Mouse (Mus musculus) erythroblast, embryonic 14.5 days (primary cell): Measurements from ENCODE around the gene Yod1. TPM values are rescaled to one million over a fixed set of nuclear protein-coding genes. Genes with fewer than 3 reads are reported as not detected.

Source experiments
- H3K27me3 ChIP-seq: 2 replicates; pipeline ENCODE4 v1.6.1; 2012; ENCODE audit warnings: inconsistent platforms; ENCODE audit not compliant: control insufficient read depth
- H3K36me3 ChIP-seq: 2 replicates; pipeline ENCODE4 v1.6.1; 2012; ENCODE audit warnings: mild to moderate bottlenecking, inconsistent platforms; ENCODE audit not compliant: control insufficient read depth
- H3K4me1 ChIP-seq: 2 replicates; pipeline ENCODE4 v1.6.1; 2012; ENCODE audit warnings: inconsistent platforms; ENCODE audit not compliant: control insufficient read depth
- H3K4me3 ChIP-seq: replicated peaks from 2 replicates; pipeline ENCODE3; 2012; ENCODE audit warnings: moderate library complexity, mild to moderate bottlenecking, inconsistent platforms
- H3K9me3 ChIP-seq: 2 replicates; pipeline ENCODE4 v1.6.1; 2012; ENCODE audit warnings: low read length, inconsistent platforms, mixed read lengths; ENCODE audit not compliant: control insufficient read depth
- GATA1 ChIP-seq: IDR thresholded peaks from 2 replicates; pipeline ENCODE4 v1.6.1; 2012; ENCODE audit warnings: low read length, inconsistent platforms, mixed read lengths
- TAL1 ChIP-seq: IDR thresholded peaks from 3 replicates; pipeline ENCODE4 v1.6.1; 2012; ENCODE audit warnings: low read length, inconsistent platforms, mixed read lengths
- polyA plus RNA-seq: library from polyadenylated mRNA; stranded (reverse); fragments of >175 nt; gene quantifications from 2 replicates; pipeline ENCODE4 v1.2.3, GENCODE M21; 2012

Yod1 gene
- polyA plus RNA-seq, 1 experiment = 0.58 TPM

GRCm38 (mm10) chr1:130710283-130711080 lies 6.6 kb upstream of the Yod1 start:
- peaks cover 91% of the 10 kb centered on the region for H3K36me3 ChIP-seq
- H3K4me1 ChIP-seq = peaks cover 36% of the 10 kb centered on the region
- TF ChIP-seq TAL1 (no peak), GATA1 (no peak)
- no peak overlapping the region for H3K4me3 ChIP-seq
- no peaks in the 10 kb centered on the region for H3K9me3 ChIP-seq
- no peaks in the 10 kb centered on the region for H3K27me3 ChIP-seq

GRCm38 (mm10) chr1:130714046-130714445 lies 3.1 kb upstream of the Yod1 start:
- Histone ChIP-seq H3K9me3 (no peaks in the 10 kb centered on the region), H3K36me3 (peaks cover 65% of the 10 kb centered on the region), H3K27me3 (no peaks in the 10 kb centered on the region), H3K4me1 (peaks cover 50% of the 10 kb centered on the region), H3K4me3 (peak overlapping the region; percentile 99)
- TF ChIP-seq TAL1 (no peak), GATA1 (no peak)

DNA sequence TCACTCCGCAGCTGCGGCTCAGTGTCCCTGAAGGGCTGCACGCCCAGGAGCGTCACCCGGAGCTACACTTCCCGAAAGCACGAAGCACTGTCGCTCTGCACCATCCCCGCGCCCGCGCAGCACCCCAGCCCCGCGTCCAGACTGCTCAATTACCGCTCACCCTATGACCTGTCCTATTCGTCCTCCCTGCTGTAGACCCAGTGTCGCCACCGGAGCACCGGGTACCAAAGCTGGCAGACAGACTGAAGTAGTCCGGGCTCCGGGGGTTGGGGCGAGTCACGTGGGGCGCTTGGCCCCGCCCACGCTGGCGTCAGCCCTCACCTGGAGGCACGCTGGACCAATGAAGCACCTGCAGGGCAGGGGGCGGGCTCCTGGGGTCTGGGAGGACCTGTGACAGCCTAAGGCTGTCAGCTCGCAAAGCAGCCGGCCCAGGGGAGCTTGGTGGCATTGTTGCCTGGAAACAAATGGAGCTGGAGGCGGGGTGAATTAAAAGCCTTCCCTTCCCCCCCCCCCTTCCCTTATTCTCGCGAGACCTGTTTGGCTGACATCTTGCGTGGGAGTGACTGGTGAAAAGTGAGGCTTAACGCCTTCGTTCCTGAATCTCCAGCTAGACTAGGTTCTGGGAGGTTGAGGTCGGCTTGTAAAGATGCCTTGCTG lies 1.4 kb upstream of the Yod1 start, which contains the start of gene Gm29427:
Gm29427 (minus strand) TSS at position 239 of the 657 bp plus-strand sequence.
- Histone ChIP-seq H3K4me3 (peak within 1 kb of the TSS; percentile 99), H3K36me3 (peaks cover 65% of the 10 kb centered on the region), H3K4me1 (peaks cover 63% of the 10 kb centered on the region), H3K27me3 (no peaks in the 10 kb centered on the region), H3K9me3 (no peaks in the 10 kb centered on the region)
- TF ChIP-seq GATA1 (no peak), TAL1 (no peak)

- Histone ChIP-seq H3K9me3 (no peaks in the 10 kb centered on the region), H3K36me3 (peaks cover 65% of the 10 kb centered on the region), H3K27me3 (no peaks in the 10 kb centered on the region), H3K4me3 (peak overlapping the region; percentile 99), H3K4me1 (peaks cover 67% of the 10 kb centered on the region)
- TF ChIP-seq TAL1 = no peak
- no peak for TF ChIP-seq GATA1
These were observed 962 bp upstream of the Yod1 start for GRCm38 (mm10) chr1:130716218-130716512.

- Histone ChIP-seq H3K27me3 (no peaks in the 10 kb centered on the region), H3K9me3 (no peaks in the 10 kb centered on the region), H3K4me1 (peaks cover 67% of the 10 kb centered on the region), H3K36me3 (peaks cover 64% of the 10 kb centered on the region), H3K4me3 (peak overlapping the region; percentile 99)
- TF ChIP-seq TAL1 (no peak), GATA1 (no peak)
These were observed 425 bp upstream of the Yod1 start for GRCm38 (mm10) chr1:130716513-130717290.

DNA sequence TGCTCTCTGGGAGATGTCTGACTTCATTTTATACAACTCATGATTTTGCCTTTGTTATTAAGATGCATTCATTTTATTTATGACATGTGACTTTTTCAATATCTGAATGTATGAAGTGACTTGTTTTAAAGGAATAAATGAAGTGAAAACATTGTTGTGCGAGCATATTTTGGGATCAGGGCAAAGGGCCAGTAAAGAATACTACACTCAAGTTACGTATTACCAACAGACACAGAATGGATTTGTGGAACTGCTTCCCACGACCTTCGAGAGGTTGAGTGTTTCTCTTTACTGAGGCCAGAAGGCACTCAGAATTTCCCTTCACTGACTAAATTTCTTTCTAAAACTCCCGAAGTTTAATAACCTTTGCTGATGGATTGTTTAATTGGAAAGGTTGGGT lies 7.1 kb downstream of the Yod1 start:
- Histone ChIP-seq H3K4me3 (no peak overlapping the region), H3K4me1 (peaks cover 42% of the 10 kb centered on the region), H3K36me3 (peaks cover 85% of the 10 kb centered on the region), H3K27me3 (no peaks in the 10 kb centered on the region), H3K9me3 (no peaks in the 10 kb centered on the region)
- TF ChIP-seq TAL1 (no peak), GATA1 (no peak)

- Histone ChIP-seq H3K9me3 (no peaks in the 10 kb centered on the region), H3K4me1 (peaks cover 43% of the 10 kb centered on the region), H3K36me3 (peaks cover 77% of the 10 kb centered on the region), H3K4me3 (no peak overlapping the region), H3K27me3 (no peaks in the 10 kb centered on the region)
- TF ChIP-seq GATA1 (no peak), TAL1 (no peak)
These were observed 9.3 kb downstream of the Yod1 start for GRCm38 (mm10) chr1:130726396-130726795.

- TF ChIP-seq GATA1 = no peak
- peaks cover 56% of the 10 kb centered on the region for H3K4me1 ChIP-seq
- no peaks in the 10 kb centered on the region for H3K9me3 ChIP-seq
- H3K36me3 ChIP-seq = peaks cover 63% of the 10 kb centered on the region
- no peak overlapping the region for H3K4me3 ChIP-seq
- H3K27me3 ChIP-seq = no peaks in the 10 kb centered on the region
These were observed 10.9 kb downstream of the Yod1 start for GRCm38 (mm10) chr1:130728070-130728469.

DNA sequence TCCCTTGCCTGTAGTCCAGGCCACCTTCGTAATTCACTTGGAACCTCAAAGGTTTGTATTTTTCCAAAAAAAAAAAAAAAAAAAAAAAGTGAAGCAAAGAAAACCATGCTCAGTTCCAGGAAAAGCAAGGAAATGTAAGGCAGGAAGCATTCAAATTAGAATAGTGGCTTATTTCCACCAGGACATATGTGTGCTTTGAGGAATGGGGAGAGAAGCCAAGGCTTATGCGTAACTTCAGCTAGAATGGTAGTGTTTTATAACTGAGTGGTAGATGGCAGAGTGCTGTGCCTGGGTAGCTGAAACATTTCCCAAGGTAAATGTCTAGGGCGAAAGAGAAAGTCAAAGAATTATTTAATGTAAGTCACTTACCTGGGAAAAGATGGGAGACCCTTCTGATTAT lies 11.6 kb downstream of the Yod1 start:
- Histone ChIP-seq H3K27me3 (no peaks in the 10 kb centered on the region), H3K36me3 (peaks cover 63% of the 10 kb centered on the region), H3K4me3 (no peak overlapping the region), H3K4me1 (peaks cover 57% of the 10 kb centered on the region), H3K9me3 (no peaks in the 10 kb centered on the region)
- TF ChIP-seq TAL1 (no peak), GATA1 (no peak)
